Mouse (Mus musculus) embryonic fibroblast, embryonic 13.5 days (primary cell): Measurements from ENCODE around the gene Mrap.

Experiments used
- CTCF ChIP-seq: IDR thresholded peaks from 2 replicates; pipeline ENCODE4 v1.5.1; 2011; ENCODE audit warnings: mild to moderate bottlenecking, control low read depth, low read length, moderate library complexity, borderline replicate concordance; ENCODE audit not compliant: insufficient read depth
- POLR2A ChIP-seq: IDR thresholded peaks from 2 replicates; pipeline ENCODE4 v1.6.1; 2011; ENCODE audit warnings: low read depth, mild to moderate bottlenecking, control low read depth, low read length, moderate library complexity

GRCm38 (mm10) chr16:90788580-90788979 lies 50.6 kb downstream of the Mrap start:
- TF ChIP-seq POLR2A: no peak
- no peak for TF ChIP-seq CTCF
